Mouse (Mus musculus): ENCODE measurements around the gene Ube2q2.

DNA sequence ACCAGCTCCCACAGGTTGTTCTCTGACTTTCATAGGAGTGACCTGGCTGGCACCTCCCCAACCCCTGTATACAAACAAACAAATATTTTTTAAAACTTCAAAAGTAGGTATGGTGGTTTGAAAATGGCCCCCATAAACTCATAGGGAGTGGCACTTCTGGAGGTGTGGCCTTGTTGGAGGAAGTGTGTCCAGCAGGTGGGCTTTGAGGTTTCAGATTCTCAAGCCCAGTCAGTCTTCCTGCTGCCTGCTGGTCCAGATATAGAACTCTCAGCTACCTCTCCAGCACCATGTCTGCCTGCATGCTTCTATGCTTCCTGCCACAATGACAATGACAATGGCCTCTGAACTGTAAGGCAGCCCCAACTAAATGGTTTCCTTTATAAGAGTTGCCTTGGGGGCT lies 16.8 kb upstream of the Ube2q2 start:
- TF ChIP-seq CTCF (IDR thresholded peaks at IDR 0.05; ENCODE audit: insufficient read depth, low read length) (no peak), POLR2A (IDR thresholded peaks at IDR 0.05; ENCODE audit: borderline replicate concordance, extremely low read depth, low read depth, low read length) (no peak)

All from lung, adult 2 months (tissue).